Mouse (Mus musculus): ENCODE data around the gene Nrcam. TPM values are rescaled to one million over a fixed set of nuclear protein-coding genes. Genes with fewer than 3 reads are reported as not detected.
"Not testable (repeated sequence)": the region's sequence is repeated elsewhere in the genome, so short reads cannot be mapped to it uniquely, and the experiment has no call there.

Nrcam gene
- total RNA-seq (2022), result 100 to 1,000 TPM; 422 to 491 (median 453) TPM

- peak; percentile 53 to 75 for DNase-seq (ENCODE audit: low spot score in 2 of 2)
Observed at GRCm38 (mm10) chr12:44328381-44329315, at the start of gene Nrcam. Nrcam (plus strand) TSS chr12:44328885.

- DNase-seq (ENCODE audit: low spot score in 2 of 2), result not testable (repeated sequence)
Observed at GRCm38 (mm10) chr12:44280147-44280546, 48.5 kb upstream of the Nrcam start.

GRCm38 (mm10) chr12:44281534-44281933 lies 47.2 kb upstream of the Nrcam start:
- no peak for DNase-seq (ENCODE audit: low spot score in 2 of 2)

- no peak for DNase-seq (ENCODE audit: low spot score in 2 of 2)
Observed at GRCm38 (mm10) chr12:44283378-44283777, 45.3 kb upstream of the Nrcam start.

- DNase-seq (ENCODE audit: low spot score in 2 of 2), result no peak
Observed at GRCm38 (mm10) chr12:44286992-44287391, 41.7 kb upstream of the Nrcam start.

GRCm38 (mm10) chr12:44292281-44292680 lies 36.4 kb upstream of the Nrcam start:
- DNase-seq (ENCODE audit: low spot score in 2 of 2), result no peak

GRCm38 (mm10) chr12:44300793-44301192 lies 27.9 kb upstream of the Nrcam start:
- no peak for DNase-seq (ENCODE audit: low spot score in 2 of 2)

GRCm38 (mm10) chr12:44304012-44304411 lies 24.7 kb upstream of the Nrcam start:
- DNase-seq (ENCODE audit: low spot score in 2 of 2), result no peak

- no peak for DNase-seq (ENCODE audit: low spot score in 2 of 2)
Observed at GRCm38 (mm10) chr12:44304869-44305268, 23.8 kb upstream of the Nrcam start.

GRCm38 (mm10) chr12:44308221-44308620 lies 20.5 kb upstream of the Nrcam start:
- no peak for DNase-seq (ENCODE audit: low spot score in 2 of 2)

GRCm38 (mm10) chr12:44315212-44315611 lies 13.5 kb upstream of the Nrcam start:
- no peak for DNase-seq (ENCODE audit: low spot score in 2 of 2)

GRCm38 (mm10) chr12:44325091-44325490 lies 3.6 kb upstream of the Nrcam start:
- peak in 1 of 2 experiments; percentile 32 for DNase-seq (ENCODE audit: low spot score in 2 of 2)

- no peak for DNase-seq (ENCODE audit: low spot score in 2 of 2)
Observed at GRCm38 (mm10) chr12:44327452-44327851, 1.2 kb upstream of the Nrcam start.

GRCm38 (mm10) chr12:44329316-44330215 lies 881 bp downstream of the Nrcam start:
- peak; percentile 58 to 61 for DNase-seq (ENCODE audit: low spot score in 2 of 2)

GRCm38 (mm10) chr12:44330216-44330719 lies 1.6 kb downstream of the Nrcam start:
- no peak for DNase-seq (ENCODE audit: low spot score in 2 of 2)

GRCm38 (mm10) chr12:44337136-44337640 lies 8.5 kb downstream of the Nrcam start:
- DNase-seq (ENCODE audit: low spot score in 2 of 2), result no peak

GRCm38 (mm10) chr12:44338195-44338622 lies 9.5 kb downstream of the Nrcam start:
- DNase-seq (ENCODE audit: low spot score in 2 of 2), result no peak

GRCm38 (mm10) chr12:44344075-44344474 lies 15.4 kb downstream of the Nrcam start:
- no peak for DNase-seq (ENCODE audit: low spot score in 2 of 2)

- DNase-seq (ENCODE audit: low spot score in 2 of 2), result no peak
Observed at GRCm38 (mm10) chr12:44345251-44345650, 16.6 kb downstream of the Nrcam start.

- no peak for DNase-seq (ENCODE audit: low spot score in 2 of 2)
Observed at GRCm38 (mm10) chr12:44346143-44346542, 17.5 kb downstream of the Nrcam start.

GRCm38 (mm10) chr12:44355116-44355515 lies 26.4 kb downstream of the Nrcam start:
- DNase-seq (ENCODE audit: low spot score in 2 of 2), result no peak

Measured in left cerebral cortex, adult 8-10 months (tissue).